Mouse (Mus musculus) myocyte (in vitro differentiated cells): ENCODE measurements around the gene Cldn2. TPM values are rescaled to one million over a fixed set of nuclear protein-coding genes. Genes with fewer than 3 reads are reported as not detected.

Experiments
- H3K27me3 ChIP-seq: one replicate; pipeline ENCODE4 v1.6.1; 2011; ENCODE audit not compliant: control insufficient read depth, insufficient read depth, insufficient read length
- H3K36me3 ChIP-seq: one replicate; pipeline ENCODE4 v1.6.1; 2011; ENCODE audit not compliant: control insufficient read depth, insufficient read depth
- H3K4me2 ChIP-seq: one replicate; pipeline ENCODE4 v1.6.1; 2011; ENCODE audit warnings: low read depth, control low read depth
- H3K4me3 ChIP-seq: one replicate; pipeline ENCODE4 v1.5.1; 2011; ENCODE audit warnings: mild to moderate bottlenecking, control low read depth, moderate library complexity
- H3K79me2 ChIP-seq: one replicate; pipeline ENCODE4 v1.6.1; 2011; ENCODE audit not compliant: control insufficient read depth, insufficient read depth
- H3ac ChIP-seq: one replicate; pipeline ENCODE4 v1.6.1; 2011; ENCODE audit not compliant: control insufficient read depth, insufficient read length
- CEBPB ChIP-seq: IDR thresholded peaks from 2 replicates; pipeline ENCODE4 v1.6.1; 2011; ENCODE audit warnings: mild to moderate bottlenecking, moderate library complexity; ENCODE audit not compliant: poor library complexity, insufficient read depth, severe bottlenecking
- E2F4 ChIP-seq: IDR thresholded peaks from one replicate; pipeline ENCODE4 v1.6.1; 2011; ENCODE audit warnings: mild to moderate bottlenecking, control low read depth, moderate library complexity; ENCODE audit not compliant: insufficient read depth
- MAX ChIP-seq: IDR thresholded peaks from one replicate; pipeline ENCODE4 v1.6.1; 2011; ENCODE audit warnings: low read depth, mild to moderate bottlenecking, control low read depth
- MYOD1 ChIP-seq, 3 experiments: IDR thresholded peaks; one replicate each; pipeline ENCODE4 v1.6.1; 2011; ENCODE audit warnings: control low read depth in 2 of 3, low read depth in 2 of 3, mild to moderate bottlenecking in 2 of 3, moderate library complexity in 1 of 3; ENCODE audit not compliant: insufficient read length in 2 of 3, control insufficient read depth in 1 of 3
- MYOG ChIP-seq, 3 experiments: IDR thresholded peaks; one replicate each; pipeline ENCODE4 v1.6.1; 2011; ENCODE audit warnings: control low read depth in 2 of 3, low read depth in 2 of 3, mild to moderate bottlenecking in 2 of 3; ENCODE audit not compliant: insufficient read length in 2 of 3, control insufficient read depth in 1 of 3, insufficient read depth in 1 of 3
- POLR2A ChIP-seq: IDR thresholded peaks from one replicate; pipeline ENCODE4 v1.6.1; 2011; ENCODE audit warnings: low read depth, mild to moderate bottlenecking, control low read depth, moderate library complexity; ENCODE audit not compliant: insufficient read length
- POLR2AphosphoS2 ChIP-seq: IDR thresholded peaks from one replicate; pipeline ENCODE4 v1.6.1; 2011; ENCODE audit warnings: low read depth, control low read depth; ENCODE audit not compliant: insufficient read length
- REST ChIP-seq: IDR thresholded peaks from one replicate; pipeline ENCODE4 v1.6.1; 2011; ENCODE audit warnings: mild to moderate bottlenecking, control low read depth, moderate library complexity; ENCODE audit not compliant: insufficient read depth, insufficient read length
- SRF ChIP-seq: IDR thresholded peaks from one replicate; pipeline ENCODE4 v1.6.1; 2011; ENCODE audit warnings: low read depth; ENCODE audit not compliant: control insufficient read depth, insufficient read length
- TCF12 ChIP-seq: IDR thresholded peaks from one replicate; pipeline ENCODE4 v1.6.1; 2011; ENCODE audit warnings: mild to moderate bottlenecking, control low read depth; ENCODE audit not compliant: poor library complexity, insufficient read depth, severe bottlenecking
- TCF3 ChIP-seq: IDR thresholded peaks from one replicate; pipeline ENCODE4 v1.6.1; 2011; ENCODE audit warnings: low read depth, control low read depth; ENCODE audit not compliant: insufficient read length
- USF1 ChIP-seq: IDR thresholded peaks from one replicate; pipeline ENCODE4 v1.6.1; 2011; ENCODE audit warnings: low read depth, mild to moderate bottlenecking, control low read depth, moderate library complexity
- polyA plus RNA-seq: library from polyadenylated mRNA; unstranded; fragments of >200 nt; fragmentation: generic; extraction: Trizol; gene quantifications from one replicate; pipeline ENCODE4 v1.2.1, GENCODE M21; 2012; ENCODE audit warnings: missing spikeins

The Cldn2 gene
- polyA plus RNA-seq, 1 experiment: 1.0 TPM

DNA sequence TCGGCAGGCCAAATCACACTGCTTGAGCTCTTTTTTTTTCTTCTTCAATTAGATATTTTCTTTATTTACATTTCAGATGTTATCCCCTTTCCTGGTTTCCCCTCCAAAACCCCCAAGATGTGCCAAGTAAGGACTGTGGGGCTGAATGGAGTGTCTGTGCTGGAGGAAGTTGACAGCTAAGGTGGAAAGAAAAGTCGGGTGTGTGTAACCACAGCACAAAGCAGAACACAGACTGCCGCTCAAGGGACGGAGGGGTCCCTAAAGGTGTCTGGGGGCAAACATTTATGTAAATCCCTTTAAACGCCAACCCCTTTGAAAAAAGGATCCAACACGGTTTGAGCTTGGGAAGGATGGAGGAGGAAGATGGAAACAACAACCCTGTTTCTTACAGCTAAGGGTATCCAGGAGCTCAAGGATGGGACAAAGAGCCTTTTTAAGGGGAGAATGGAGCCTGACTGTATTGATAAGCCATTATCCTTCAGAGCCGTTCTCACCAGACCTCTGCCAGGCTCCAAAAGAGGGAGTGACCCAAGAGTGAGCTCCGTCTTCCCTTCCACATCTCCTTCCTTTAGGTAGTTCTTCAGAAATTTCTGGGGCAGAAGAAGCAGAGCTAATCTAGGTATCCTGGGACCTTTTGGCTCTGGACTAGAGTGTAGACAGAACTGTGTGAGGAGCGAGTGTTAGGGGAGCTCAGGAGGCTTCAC is 12.8 kb downstream of the Cldn2 start:
- Histone ChIP-seq H3K4me2 (no peak overlapping the region), H3ac (no peak overlapping the region), H3K4me3 (no peak overlapping the region), H3K36me3 (no peaks in the 10 kb centered on the region), H3K79me2 (no peaks in the 10 kb centered on the region), H3K27me3 (no peaks in the 10 kb centered on the region)
- TF ChIP-seq MYOD1 (IDR thresholded peaks at IDR 0.05; ENCODE audit: control insufficient read depth in 1 of 3, insufficient read length in 2 of 3, low read depth in 2 of 3) (no peak), E2F4 (no peak), POLR2AphosphoS2 (no peak), SRF (no peak), POLR2A (no peak)

DNA sequence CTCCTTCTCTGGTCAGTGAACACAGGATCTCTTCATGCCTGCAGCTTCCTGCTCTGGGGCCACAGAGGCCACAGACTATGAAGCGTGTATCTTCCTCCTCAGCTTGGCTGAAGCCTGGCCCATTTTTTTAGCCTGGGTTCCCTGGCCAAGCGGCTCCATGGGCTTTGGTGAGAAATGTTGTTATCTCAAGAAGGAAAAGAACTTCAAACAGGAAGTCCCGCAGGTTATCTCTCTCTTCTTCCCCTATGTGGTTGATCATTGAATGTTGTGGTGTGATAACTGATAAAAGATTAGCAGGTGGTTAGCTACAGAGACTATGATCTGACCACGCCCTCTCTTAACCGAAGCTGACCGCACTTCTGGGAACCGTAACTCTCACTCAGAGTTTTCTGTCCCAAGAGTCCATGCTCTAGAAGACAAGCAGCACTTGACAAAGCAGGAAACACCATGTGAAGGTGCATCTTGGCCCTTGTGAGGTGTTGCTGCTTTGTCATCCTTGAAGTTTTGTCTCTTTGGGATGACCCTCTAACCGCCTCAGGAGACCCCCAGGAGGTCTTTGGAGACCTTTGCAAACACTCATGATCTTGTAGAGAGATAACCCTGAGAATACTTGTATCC is 13.5 kb downstream of the Cldn2 start:
- TF ChIP-seq CEBPB (no peak), SRF (no peak), POLR2A (no peak), MYOG (IDR thresholded peaks at IDR 0.05; ENCODE audit: control insufficient read depth in 1 of 3, insufficient read depth in 1 of 3, insufficient read length in 2 of 3, low read depth in 2 of 3) (no peak), REST (no peak)

DNA sequence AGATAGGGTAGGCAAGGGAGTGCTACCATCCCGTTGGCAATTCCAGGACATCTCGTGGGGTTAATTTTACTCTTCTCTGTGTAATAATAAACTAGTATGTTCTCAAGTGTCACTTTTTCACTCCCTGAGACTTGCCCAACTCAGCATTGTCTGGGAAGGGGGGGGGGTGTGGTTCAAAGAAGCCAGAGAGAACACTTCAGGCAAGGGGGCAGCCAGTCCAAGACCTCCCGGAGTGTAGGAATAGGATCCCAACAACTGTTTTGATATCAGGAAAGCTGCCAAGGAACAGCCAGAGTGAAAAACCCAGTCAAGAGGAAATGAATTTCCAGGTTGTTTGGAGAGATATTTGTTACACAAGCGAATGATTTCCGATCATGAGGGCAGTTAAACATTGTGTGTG is 14.6 kb downstream of the Cldn2 start:
- Histone ChIP-seq H3K79me2 (no peaks in the 10 kb centered on the region), H3K27me3 (no peaks in the 10 kb centered on the region), H3ac (no peak overlapping the region), H3K4me3 (no peak overlapping the region), H3K36me3 (no peaks in the 10 kb centered on the region), H3K4me2 (no peak overlapping the region)
- TF ChIP-seq POLR2AphosphoS2 (no peak), MAX (no peak), REST (no peak)

More for the DNA sequence above, 13.5 kb downstream of the Cldn2 start:
- no peak overlapping the region for H3K4me2 ChIP-seq
- no peak overlapping the region for H3K4me3 ChIP-seq
- H3K36me3 ChIP-seq: no peaks in the 10 kb centered on the region
- no peak overlapping the region for H3ac ChIP-seq
- no peaks in the 10 kb centered on the region for H3K27me3 ChIP-seq
- no peaks in the 10 kb centered on the region for H3K79me2 ChIP-seq

DNA sequence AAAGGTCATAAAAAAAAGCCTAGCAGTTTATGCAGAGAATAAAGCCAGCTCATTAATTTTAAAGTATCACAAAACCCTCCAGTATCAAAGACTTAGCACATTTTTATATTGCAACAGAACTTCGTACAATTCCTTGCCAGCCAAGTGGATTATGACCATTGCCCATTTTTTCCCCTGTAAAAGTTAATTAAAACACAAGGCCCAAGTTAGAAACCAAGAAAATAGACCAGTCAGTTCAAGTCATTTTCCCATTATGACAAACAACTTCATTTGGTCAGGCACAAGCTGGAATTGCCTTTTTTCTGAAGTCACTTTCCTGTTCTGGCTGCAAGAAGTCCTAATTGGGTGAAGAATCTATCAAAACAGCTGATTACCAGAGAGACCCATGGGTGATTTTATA is 24.8 kb downstream of the Cldn2 start:
- TF ChIP-seq E2F4 (no peak), USF1 (no peak), TCF12 (no peak), POLR2AphosphoS2 (no peak), TCF3 (no peak)

DNA sequence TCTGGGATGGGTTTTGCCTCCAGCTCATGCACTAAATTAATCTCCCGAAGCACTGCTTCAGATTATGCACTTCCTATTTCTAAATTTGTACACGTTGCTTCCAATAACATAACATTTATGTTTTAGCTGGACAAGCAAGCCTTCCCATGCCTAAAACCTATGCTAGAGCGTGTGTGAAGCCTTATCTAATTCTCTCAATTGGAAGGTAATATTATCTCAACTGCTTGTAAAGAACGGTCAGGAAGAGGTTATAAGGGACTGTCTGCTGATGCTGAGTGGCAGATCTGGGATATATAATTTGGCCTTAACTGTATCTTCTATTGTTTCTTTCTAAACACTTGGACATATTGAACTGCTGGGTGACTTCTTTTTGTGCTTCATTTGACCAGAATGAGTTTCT is 26.3 kb downstream of the Cldn2 start:
- H3K27me3 ChIP-seq: no peaks in the 10 kb centered on the region
- H3K36me3 ChIP-seq: peaks cover 5% of the 10 kb centered on the region
- H3K79me2 ChIP-seq: no peaks in the 10 kb centered on the region
- no peak overlapping the region for H3K4me2 ChIP-seq
- no peak overlapping the region for H3K4me3 ChIP-seq
- no peak overlapping the region for H3ac ChIP-seq
- TF ChIP-seq CEBPB (no peak), TCF12 (no peak), SRF (no peak), E2F4 (no peak), POLR2AphosphoS2 (no peak), POLR2A (no peak), REST (no peak), MYOG (IDR thresholded peaks at IDR 0.05; ENCODE audit: control insufficient read depth in 1 of 3, insufficient read depth in 1 of 3, insufficient read length in 2 of 3, low read depth in 2 of 3) (no peak), MAX (no peak), USF1 (no peak), TCF3 (no peak), MYOD1 (IDR thresholded peaks at IDR 0.05; ENCODE audit: control insufficient read depth in 1 of 3, insufficient read length in 2 of 3, low read depth in 2 of 3) (no peak)

More for the DNA sequence above, 24.8 kb downstream of the Cldn2 start:
- H3ac ChIP-seq: no peak overlapping the region
- H3K36me3 ChIP-seq: no peaks in the 10 kb centered on the region
- H3K4me2 ChIP-seq: no peak overlapping the region
- no peak overlapping the region for H3K4me3 ChIP-seq
- H3K27me3 ChIP-seq: no peaks in the 10 kb centered on the region
- H3K79me2 ChIP-seq: no peaks in the 10 kb centered on the region
